Mouse (Mus musculus): ENCODE measurements at regions not wholly inside any gene's neighbourhood (a gene's known extent, or its start where the extent isn't known, plus 50 kb on each side); places are given as distances from the start of the nearest gene placed in this dataset.

DNA sequence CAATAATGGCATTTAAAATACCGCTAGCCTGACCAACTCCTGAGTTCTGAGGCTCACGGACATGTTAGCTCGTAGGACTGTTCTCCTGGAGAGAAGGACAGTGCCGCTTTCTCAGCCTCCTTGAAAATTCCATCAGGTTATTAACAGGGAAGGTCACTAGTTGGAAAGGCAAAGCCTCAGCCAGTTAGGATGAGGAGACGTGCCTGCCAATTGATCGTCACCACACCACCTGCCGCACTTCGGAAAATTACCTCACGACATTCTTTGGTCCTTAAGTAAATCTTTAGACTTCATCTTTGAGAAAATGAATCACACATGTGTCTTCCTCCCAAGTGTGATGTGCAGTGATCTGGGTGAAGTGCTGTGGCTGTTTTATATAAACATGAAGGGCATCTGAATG is 347.8 kb upstream of the Nfe2l3 start:
- no peak for TF ChIP-seq CTCF (IDR thresholded peaks at IDR 0.05; ENCODE audit: insufficient read depth, low read depth, low read length)
- TF ChIP-seq POLR2A (IDR thresholded peaks at IDR 0.05; ENCODE audit: insufficient read depth, low read depth, low read length): no peak
